Mouse (Mus musculus): ENCODE measurements around the gene Gstt4.

DNA sequence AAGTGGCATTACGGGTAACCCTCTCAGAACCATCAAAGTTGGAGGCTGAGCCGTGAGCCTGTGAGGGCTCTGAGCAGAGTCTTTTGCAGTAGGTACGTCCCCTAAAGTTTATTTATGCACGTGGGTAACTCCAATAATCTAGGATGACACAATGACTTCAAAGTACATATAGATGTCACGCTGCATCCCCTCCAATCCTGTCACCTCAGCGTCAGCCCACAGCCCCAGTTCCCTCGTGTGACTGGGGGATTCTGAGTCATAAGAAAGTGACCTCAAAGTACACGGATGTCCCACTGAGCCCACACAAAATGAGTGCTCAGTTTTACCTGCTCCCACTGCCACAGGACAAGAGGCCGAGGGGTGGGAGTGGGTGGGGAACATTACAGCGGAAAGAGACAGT lies 16.7 kb upstream of the Gstt4 start:
- TF ChIP-seq POLR2A (IDR thresholded peaks at IDR 0.05; ENCODE audit: borderline replicate concordance, extremely low read depth, low read depth, low read length), result no peak
- TF ChIP-seq CTCF (IDR thresholded peaks at IDR 0.05; ENCODE audit: insufficient read depth, low read length), result no peak

All from lung, adult 2 months (tissue).